Mouse (Mus musculus) T-cell, adult 2 months (primary cell): ENCODE data around the gene B3galt4.

ENCODE experiments used
- DNase-seq: peaks from one replicate; pipeline ENCODE4 v3.0.0; 2022; ENCODE audit warnings: low spot score

Gene B3galt4

DNA sequence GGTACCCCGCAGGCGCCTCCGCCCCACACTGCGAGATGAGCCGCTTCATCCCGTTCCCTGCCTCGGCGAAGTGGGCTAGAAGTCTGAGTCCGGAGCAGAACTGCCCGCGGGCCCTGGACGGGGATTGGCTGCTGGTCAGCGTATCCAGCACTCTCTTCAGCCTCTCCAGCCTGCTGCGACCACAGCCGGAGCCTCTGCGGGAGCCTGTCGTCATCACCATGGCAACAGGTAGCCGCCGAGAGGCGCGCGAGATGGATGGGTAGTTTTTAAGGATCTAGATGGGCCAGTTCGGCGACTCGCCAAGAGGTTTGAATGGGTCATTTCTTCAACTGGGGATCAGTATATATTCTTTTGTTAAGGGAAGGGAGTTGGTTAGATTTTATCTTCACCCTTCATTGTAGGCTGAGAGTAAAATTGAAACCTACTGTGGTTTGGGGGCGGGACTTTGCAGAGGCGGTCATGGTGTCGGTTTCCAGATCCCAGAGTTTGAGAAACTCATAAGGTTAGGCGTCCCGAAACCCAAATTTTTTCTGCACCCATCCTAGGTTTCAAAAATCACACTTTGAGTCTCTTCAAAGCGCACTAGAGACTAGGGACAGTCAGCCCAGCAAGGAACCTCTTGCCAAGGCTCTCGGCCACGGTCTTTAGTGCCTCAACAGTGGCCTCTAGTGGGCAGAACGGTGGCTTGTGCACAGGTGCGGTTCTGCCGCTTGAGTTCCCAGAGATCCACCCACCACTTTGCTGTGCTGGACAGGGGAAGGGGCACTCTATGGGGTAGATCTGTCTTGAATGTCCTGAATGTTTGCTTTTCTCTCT, 30.8 kb downstream of the B3galt4 start:
- peak; percentile 84 for DNase-seq

DNA sequence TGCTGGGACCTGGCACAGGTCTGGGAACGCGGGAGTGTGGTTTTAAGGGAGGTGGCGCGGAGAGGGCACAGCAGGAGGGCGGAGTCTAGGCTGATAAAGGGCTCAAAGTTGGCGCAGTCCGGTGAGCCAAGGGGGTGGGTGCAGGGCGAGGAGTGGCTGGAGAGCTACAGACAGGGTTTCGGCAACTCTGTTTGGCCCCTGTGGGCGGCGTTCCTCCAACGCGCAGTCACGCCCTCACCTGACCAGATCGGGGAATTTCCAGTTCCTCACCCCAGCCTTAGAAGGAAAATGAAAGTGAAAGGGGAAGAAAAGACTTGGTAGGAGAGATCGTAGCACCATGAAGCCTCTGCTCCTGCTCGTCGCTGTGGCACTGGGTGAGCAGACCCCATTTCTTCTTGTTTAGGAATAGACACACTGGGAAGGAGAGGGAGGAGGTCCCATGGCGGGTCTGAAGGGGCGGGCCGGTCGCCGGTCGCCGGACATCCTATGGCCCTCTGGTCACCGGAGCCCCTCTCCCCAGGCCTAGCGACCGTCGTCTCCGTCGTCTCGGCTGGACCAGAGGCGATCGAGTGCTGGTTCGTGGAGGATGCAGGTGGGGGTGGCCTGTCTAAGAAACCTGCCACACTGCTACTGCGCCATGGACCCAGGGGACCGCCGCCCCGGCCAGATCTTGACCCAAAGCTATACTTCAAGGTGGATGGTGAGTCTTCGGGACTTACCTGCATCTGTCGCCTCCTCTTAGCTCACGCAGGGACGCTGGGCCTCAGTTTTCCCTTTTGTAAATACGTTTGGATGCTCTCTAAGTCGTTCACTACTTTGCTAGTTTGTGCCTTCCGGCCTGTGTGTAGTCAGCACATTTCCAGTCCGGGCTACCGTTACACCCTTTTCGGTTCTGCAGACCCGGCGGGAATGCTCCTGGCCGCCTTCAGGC, 31.7 kb downstream of the B3galt4 start:
- peak; percentile 87 for DNase-seq

GRCm38 (mm10) chr17:33918293-33919203, 32.7 kb downstream of the B3galt4 start:
- no peak for DNase-seq

GRCm38 (mm10) chr17:33917656-33918292, 33.5 kb downstream of the B3galt4 start:
- no peak for DNase-seq

DNA sequence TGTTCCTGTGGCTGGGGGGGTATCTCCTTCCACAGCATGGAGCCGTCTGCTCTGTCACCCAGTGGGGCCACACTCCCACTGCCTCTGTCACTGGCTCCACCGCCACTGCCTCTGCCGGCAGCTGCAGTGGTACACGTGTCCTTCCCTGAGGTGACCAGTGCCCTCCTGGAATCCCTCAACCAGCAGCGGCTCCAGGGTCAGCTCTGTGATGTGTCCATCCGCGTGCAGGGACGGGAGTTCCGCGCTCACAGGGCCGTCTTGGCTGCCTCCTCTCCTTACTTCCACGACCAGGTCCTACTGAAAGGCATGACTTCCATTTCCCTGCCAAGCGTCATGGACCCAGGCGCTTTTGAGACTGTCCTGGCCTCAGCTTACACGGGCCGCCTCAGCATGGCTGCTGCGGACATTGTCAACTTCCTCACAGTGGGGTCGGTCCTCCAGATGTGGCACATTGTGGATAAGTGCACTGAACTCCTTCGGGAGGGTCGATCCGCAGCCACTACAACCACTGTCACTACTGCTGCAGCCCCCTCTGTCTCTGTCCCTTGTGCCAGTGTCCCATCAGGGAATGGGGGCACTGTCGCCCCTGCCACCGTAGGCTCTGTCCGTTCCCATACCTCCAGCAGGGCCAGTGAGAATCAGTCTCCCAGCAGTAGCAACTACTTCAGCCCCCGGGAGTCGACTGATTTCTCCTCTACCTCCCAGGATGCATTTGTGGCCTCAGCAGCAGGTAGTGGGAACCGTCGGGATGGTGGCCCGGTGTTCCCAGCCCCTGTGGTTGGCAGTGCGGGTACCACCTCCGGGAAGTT, 34.2 kb downstream of the B3galt4 start:
- no peak for DNase-seq

GRCm38 (mm10) chr17:33916294-33916693, 35.0 kb downstream of the B3galt4 start:
- DNase-seq = no peak

GRCm38 (mm10) chr17:33915671-33916250, 35.5 kb downstream of the B3galt4 start, which contains the start of the genes Tapbp and Zbtb22:
Tapbp (plus strand) TSS chr17:33915899.
Zbtb22 (plus strand) TSS chr17:33915904.
- DNase-seq = peak; percentile 92

- DNase-seq = no peak
Observed at GRCm38 (mm10) chr17:33914969-33915391, 36.3 kb downstream of the B3galt4 start.

- DNase-seq = no peak
Observed at GRCm38 (mm10) chr17:33913905-33914304, 37.4 kb downstream of the B3galt4 start.

DNA sequence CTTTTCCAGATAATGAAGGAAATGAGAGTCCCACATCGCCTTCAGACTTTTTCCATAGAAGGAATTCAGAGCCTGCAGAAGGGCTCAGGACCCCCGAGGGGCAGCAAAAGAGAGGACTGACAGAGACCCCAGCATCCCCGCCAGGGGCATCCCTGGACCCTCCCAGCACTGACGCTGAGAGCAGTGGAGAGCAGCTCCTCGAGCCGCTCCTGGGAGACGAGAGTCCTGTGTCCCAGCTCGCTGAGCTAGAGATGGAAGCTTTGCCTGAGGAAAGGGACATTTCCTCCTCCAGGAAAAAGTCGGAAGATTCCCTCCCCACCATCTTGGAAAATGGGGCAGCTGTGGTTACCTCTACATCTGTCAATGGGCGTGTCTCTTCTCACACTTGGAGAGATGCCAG, 38.0 kb downstream of the B3galt4 start:
- no peak for DNase-seq

DNA sequence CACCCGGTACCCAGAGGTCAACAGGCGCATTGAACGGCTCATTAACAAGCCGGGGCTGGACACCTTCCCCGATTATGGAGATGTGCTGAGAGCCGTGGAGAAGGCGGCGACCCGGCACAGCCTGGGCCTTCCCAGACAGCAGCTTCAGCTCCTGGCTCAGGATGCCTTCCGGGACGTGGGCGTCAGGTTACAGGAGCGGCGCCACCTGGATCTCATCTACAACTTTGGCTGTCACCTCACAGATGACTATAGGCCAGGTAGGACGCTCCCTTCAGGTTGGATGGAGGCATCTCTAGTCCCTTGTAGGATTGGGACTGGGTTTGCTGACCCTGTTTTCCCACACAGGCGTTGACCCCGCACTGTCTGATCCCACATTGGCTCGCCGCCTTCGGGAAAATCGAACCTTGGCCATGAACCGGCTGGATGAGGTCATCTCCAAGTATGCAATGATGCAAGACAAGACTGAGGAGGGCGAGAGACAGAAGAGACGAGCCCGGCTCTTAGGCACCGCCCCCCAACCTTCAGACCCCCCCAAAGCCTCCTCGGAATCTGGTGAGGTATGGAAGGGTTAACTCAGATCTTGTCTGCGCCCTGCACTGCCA, 39.4 kb downstream of the B3galt4 start:
- no peak for DNase-seq

DNA sequence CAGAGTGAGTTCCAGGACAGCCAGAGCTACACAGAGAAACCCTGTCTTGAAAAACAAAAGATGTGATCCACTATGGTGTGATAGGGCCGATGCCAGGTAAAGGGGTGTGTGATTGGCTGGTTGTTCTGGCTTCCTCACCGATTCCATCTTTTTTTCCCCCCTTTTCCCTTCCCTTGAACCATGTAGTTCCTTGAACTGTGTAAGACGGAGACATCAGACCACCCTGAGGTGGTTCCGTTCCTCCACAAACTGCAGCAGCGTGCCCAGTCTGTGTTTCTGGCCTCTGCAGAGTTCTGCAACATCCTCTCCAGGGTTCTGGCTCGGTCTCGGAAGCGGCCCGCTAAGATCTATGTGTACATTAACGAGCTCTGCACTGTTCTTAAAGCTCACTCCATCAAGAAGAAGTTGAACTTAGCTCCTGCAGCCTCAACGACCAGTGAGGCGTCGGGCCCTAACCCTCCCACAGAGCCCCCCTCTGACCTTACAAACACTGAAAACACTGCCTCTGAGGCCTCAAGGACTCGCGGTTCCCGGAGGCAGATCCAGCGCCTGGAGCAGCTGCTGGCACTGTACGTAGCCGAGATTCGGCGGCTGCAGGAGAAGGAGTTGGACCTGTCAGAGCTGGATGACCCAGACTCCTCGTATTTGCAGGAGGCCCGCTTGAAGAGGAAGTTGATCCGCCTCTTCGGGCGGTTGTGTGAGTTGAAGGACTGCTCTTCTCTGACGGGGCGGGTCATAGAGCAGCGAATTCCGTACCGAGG, 40.1 kb downstream of the B3galt4 start:
- DNase-seq = no peak

DNA sequence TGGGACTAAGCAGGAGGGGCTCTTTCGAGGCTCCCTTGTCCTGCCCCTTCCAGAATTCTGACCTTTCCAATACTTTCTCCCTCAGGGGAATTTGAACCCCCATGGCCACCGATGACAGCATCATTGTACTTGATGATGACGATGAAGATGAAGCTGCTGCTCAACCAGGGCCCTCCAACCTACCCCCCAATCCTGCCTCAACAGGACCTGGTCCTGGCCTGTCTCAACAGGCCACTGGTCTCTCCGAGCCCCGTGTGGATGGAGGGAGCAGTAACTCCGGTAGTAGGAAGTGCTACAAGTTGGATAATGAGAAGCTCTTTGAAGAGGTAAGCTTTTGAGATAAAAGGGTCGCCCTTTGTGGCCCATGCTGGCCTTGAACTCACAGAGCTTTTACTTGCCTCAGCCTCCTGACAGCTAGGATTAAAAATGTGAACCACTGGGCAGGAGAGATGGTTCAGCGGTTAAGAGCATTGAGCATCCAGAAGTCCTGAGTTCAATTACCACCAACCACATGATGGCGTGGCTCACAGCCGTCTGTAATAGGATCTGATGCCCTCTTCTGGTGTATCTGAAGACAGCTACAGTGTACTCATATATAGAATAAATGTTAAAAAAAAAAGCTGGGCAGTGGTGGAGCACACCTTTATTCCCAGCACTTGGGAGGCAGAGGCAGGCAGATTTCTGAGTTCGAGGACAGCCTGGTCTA, 40.8 kb downstream of the B3galt4 start:
- peak; percentile 47 for DNase-seq

- peak; percentile 46 for DNase-seq
Observed at GRCm38 (mm10) chr17:33909869-33910250, 41.4 kb downstream of the B3galt4 start.

DNA sequence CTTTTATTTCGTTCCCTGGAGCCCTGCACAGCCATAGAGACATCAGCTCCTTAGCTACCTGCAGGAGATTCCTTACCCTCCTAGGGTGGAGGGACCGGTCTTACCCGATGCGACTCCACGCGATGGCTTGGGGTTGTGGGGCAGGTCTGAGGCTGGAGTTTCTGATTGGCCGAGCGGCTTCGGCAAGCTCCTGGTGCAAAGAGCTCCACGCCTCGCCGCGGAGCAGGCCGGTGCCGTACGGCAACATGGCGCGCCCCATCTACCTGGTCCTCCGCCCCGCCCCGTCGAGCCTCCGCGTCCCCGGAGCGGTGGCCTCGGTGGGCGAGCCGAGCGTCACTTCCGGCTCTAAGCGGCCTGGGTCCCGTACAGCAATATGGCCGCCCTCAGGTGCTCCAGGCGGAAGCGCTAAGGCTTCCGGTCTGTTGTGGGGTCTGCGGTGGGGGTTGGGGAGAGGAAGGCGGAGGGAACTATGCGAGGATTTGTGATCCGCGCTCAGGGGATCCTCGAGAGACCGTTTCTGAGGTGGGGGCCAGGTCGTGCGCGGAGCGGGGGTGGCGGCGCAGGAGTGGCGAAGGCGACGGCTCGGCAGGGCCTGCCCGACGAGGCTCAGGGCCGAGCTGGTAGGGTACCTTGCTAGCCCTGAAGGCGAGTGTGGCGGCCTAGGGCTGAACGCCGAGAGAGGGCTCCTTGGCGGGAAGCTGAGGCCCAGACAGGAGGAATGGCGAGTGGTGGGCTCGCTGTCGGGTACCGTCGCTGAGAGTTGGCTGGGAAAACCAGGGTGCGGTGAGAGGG, 42.0 kb downstream of the B3galt4 start, which contains the start of gene Daxx:
Daxx (plus strand) TSS at position 338 of the 792 bp plus-strand sequence.
- DNase-seq = peak; percentile 98

DNA sequence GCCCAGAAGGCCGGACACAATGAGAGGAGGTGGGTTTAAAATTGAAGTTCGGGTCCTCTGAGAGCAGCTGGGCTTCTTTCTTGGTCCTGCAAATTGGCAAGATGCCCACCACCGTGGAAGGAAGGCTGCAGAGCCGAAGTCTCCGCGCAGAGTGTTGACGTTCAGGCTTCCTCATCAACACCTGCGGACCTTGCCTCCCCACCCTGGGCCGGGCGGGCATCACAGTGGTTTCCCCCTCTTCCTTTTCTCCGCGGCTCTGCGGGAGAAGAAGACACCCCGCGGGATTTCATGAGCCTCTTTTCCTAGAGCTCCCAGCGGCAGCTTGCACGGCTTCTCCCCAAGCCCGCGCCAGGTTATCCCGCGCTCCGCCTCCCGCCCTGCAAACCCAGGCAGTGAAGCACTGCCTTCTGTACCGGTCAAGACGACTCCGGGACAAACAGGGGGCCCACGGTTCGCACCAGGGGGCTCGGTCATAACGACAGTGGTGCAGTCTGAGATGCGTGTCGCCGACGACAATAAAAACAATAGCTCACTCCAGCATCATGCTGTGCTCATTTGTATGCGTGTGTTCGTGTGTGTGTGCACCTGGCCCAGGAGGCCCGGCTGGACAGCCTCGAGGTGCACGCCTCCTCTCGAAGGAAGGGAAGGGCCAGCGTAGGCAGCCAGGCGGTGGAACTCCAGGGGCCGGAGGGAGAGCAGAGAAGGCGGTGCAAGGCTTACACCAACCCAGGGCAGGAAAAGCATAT, 42.8 kb downstream of the B3galt4 start:
- DNase-seq = no peak
